22 mouse cellular contexts compared by ENCODE assay signal in the genomic region with DNA sequence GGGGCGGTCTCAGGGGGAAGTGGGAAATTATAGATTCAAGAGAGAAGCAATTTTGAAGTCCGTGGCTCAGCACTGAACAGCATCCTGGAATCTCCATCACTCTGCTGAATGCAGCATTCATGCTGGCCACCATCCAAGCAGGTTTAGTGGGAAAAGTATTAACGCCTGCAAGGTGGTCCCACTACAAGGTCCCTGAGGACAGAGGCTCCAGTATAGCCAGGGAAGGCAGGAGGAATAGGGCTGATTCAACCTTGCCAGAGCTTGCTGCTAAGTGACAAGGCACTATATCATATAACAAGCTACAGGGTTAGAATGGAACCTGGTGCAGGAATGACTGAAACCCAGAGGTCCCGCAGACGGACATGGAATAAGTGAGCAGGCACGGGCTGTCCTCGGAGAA. TPM values are rescaled to one million over a fixed set of nuclear protein-coding genes. Genes with fewer than 3 reads are reported as not detected.
"Had no signal": no experiment of that assay in that cellular context is flagged by ENCODE, and none has a peak within 500 bp of the region (broad histone marks: within the 10 kb centered on the region; RNA-seq: fewer than 3 reads in every experiment).

No protein-coding gene starts in this region.

- H3K27ac ChIP-seq: kidney, embryonic 15.5 days; liver, embryonic 12.5 days; liver, embryonic 15.5 days; lung, embryonic 15.5 days; stomach, embryonic 15.5 days had no signal

- H3K4me3 ChIP-seq: kidney, embryonic 15.5 days; liver, embryonic 12.5 days; liver, embryonic 15.5 days; lung, embryonic 15.5 days; stomach, embryonic 15.5 days had no signal

- ATAC-seq: liver, embryonic 12.5 days had no signal

- H3K9me3 ChIP-seq: kidney, embryonic 15.5 days; liver, embryonic 12.5 days; liver, embryonic 15.5 days; lung, embryonic 15.5 days; stomach, embryonic 15.5 days had no signal

- H3K9ac ChIP-seq: kidney, embryonic 15.5 days; liver, embryonic 12.5 days; liver, embryonic 15.5 days; lung, embryonic 15.5 days; stomach, embryonic 15.5 days had no signal

- H3K27me3 ChIP-seq: kidney, embryonic 15.5 days; liver, embryonic 12.5 days; liver, embryonic 15.5 days; lung, embryonic 15.5 days; stomach, embryonic 15.5 days had no signal

- H3K4me2 ChIP-seq: kidney, embryonic 15.5 days; liver, embryonic 12.5 days; liver, embryonic 15.5 days; lung, embryonic 15.5 days; midbrain, embryonic 11.5 days; stomach, embryonic 15.5 days had no signal

- DNase-seq: kidney, adult 11 months; kidney, adult 8-10 months; kidney, postnatal 10 days; kidney, postnatal 36 days; liver; lung, adult 18-20 months; lung, postnatal 14 days; lung, postnatal 4 days; midbrain, embryonic 14.5 days; right cerebral cortex, postnatal 14 days; right cerebral cortex, postnatal 4 days; spleen, adult 18-20 months; thymus, adult 18-20 months; thymus, postnatal 36 days had no signal

- H3K36me3 ChIP-seq: kidney, embryonic 15.5 days; liver, embryonic 12.5 days; liver, embryonic 15.5 days; lung, embryonic 15.5 days; stomach, embryonic 15.5 days had no signal

- H3K4me1 ChIP-seq: kidney, embryonic 15.5 days; liver, embryonic 12.5 days; liver, embryonic 15.5 days; lung, embryonic 15.5 days; stomach, embryonic 15.5 days had no signal

RNA-seq across cellular contexts. Expression of gene Bmpr1b, which starts 59.4 kb away (rescaled TPM):
- total RNA-seq: megakaryocyte progenitor cell, adult 5-6 weeks; megakaryocyte-erythroid progenitor cell, adult 5-6 weeks had no signal
